Mouse (Mus musculus) spleen, postnatal 36 days (tissue): ENCODE results near the gene Tm4sf19.
A peak's percentile ranks its signal among the peaks of the same experiment; 100 is the strongest.
"Not testable (repeated sequence)": the region's sequence is repeated elsewhere in the genome, so short reads cannot be mapped to it uniquely, and the experiment has no call there.

Experiments used
- DNase-seq, 2 experiments: peaks; one replicate each; pipeline ENCODE4 v3.0.0; 2022; ENCODE audit warnings: low spot score in 2 of 2, mixed read lengths in 1 of 2

Tm4sf19 gene

DNA sequence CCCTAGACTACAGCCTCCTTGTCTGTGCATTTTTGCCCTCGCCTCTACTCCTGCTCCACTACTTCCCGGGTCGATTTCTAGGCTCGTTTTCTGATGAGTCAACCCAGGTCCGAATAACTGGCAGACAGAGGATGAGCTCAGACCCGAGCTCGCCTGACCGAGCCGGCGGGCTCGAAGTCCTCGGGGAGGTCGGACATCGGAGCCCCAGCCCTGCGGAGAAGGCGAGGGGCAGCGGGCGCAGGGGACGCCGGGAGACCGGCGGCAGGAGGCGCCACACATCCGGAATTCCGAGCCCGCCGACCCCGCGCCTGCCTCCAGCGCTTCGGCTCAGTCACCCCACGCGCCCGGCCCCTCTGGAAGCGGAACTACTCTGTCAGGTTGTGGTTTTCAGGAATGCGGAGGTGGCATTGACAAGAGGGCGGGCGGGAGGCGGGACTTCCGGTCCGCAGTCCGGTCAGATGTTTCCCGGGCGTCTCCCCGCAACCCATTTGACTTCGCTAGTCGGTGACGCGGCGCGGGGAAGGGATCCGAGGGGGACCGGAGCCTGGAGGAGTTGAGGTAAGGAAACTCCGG is 30.3 kb downstream of the Tm4sf19 start, which contains the start of gene Pcyt1a:
Gene Pcyt1a, plus strand, starts transcription at position 448 of the 573 bp plus-strand sequence.
- peak; percentile 74 to 82 for DNase-seq

DNA sequence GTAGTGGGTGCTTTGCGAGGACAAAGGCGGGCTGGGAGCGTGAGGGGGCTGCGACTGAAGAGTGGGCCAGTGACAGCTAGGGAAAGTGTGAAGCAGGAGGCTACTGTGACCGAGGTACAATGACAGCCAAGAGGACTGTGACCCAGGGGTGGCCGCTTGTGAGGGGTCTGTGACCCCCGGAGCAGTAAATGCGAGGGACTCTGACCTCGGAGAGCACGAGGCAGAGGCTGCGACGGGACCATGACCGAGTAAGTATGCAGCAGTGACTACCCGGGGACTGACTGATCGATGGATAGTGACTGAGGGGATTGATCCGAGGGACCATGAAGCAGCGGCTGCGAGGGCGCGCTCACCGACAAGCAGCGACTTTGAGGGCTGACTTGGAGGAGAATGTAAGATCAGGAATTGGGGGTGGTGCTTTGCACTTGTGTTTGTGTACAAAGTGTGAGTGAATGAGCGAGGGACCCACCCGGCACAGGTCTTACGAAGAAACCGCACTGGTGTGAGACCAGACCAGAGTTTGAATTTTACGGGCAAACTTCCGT is 30.8 kb downstream of the Tm4sf19 start:
- DNase-seq, result peak in 1 of 2 experiments; percentile 33

DNA sequence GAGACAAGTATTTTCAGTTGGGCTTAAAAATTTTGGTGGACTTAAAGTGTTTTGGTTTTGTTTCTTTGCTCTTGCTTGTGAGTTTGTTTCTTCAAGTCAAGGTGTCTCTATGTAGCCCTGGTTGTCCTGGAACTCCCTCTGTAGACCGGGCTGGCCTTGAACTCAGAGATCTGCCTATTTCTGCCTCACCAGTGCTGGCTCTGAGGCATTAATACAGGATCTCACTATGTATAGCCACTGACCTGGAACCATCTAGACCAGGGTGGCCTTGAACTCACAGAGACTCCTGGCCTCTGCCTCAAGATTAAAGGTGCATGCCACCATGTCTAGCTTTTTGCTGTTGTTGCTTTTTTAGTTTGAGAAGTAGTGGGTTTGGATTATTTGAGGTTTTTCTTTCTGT is 31.6 kb downstream of the Tm4sf19 start:
- no peak for DNase-seq

DNA sequence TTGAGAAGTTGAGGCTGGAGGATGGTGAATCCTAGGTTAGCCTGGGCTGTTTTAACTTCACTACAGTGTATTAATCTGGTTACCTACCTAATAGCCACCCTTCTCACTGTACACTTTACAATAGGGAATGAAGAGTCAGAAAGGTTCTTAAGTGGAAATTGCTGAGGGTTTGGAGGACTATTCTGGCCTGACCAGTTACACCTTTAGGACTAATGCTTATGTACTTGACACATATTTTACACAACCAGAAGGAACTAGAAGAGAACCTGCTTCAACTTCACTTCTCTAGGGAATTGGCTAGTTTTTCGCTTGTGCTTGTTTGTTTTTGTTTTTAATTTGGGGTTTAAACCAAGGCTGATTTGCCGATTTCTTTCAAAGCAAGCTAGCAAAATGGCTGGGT is 32.8 kb downstream of the Tm4sf19 start:
- DNase-seq, result no peak

DNA sequence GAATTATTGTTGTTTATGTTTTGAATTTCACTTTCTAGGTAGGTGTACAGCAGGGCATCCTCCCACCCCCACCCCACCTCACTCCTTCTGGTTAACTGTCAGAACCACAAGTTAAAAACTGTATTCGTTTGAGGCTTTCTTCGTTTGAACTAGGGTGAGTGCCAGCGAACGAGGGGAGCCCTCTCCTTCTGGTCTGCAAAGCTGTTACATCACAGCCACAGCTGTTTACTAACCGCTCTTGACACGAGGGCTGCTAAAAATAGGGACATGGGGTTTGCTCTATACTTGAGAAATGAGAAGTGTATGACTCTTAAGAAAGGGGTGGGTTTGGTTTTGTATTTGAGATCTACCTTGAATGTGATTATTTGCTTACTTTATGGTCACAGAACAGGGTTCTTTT is 33.8 kb downstream of the Tm4sf19 start:
- DNase-seq, result peak; percentile 68 to 71

DNA sequence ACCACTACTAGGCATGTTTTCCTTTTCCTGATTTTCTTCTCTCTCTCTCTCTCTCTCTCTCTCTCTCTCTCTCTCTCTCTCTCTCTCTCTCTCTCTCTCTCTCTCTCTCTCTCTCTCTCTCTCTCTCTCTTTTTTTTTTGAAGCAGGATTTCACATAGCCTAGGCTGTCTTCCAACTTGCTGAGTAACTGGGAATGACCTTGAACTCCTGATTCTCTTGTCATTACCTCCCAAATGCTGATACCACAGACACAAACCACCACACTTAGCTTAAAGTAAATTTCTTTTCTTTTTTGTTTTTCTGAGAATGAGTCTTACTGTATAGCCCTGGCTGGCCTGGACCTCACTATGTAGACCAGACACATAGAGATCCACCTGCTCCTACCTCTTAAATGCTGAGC is 34.4 kb downstream of the Tm4sf19 start:
- DNase-seq, result no peak

DNA sequence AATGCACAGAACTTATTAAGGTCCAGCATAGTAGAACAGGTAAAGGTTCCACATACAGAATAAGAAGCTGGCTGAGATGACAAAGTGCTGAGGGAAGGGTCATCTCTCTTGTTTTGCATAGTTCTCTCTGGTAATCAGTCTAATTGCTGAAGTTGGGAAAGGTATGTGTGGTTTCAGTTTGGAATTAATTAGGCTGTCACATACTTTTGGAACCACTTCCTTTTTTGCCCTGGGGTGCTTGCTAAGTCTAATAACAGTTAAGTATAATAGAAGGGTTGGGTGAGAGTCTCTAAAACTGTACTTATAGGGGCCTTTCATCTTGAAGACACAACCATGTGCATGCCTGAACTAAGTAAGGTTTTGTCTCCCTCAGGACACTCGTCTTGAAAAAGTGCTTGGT is 36.4 kb downstream of the Tm4sf19 start:
- no peak for DNase-seq

DNA sequence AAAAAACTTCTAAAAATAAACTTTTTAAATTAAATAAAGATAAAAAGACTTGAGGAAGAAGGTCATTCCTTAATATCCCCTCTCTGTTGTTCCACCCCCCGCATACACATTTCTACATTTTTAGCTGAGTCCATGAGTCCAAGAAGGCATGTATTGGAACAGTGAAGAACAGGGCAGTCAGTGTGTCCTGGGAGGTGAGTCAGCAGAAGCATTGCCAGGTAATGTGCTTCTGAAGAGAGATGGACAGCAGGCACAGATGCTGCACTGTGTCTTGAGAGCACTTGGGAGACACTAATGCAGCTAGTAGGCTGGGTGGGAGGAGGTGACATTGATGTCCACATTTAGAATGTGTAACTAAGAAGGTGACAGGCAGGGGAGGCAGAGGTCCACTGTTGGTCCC is 37.0 kb downstream of the Tm4sf19 start:
- DNase-seq, result no peak

DNA sequence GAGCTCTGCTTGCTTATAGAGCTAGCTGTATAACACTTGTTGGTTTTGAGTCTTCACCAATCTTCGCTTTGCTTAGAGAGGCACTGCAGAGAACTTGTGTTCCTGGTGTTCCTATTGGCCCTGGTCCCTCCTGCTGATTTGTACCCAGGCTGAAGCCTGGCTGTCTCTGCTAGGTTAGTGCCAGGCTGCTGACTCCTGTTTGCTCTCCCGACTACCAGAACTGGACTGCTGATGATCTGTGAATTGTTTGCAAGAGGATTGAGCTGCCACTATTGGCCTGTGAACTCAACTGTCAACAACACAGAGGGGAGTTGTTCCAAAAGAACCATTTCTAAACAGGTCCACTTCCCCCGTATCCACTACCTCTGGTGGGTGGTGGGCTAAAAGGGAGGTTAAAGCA is 41.1 kb downstream of the Tm4sf19 start:
- no peak for DNase-seq

DNA sequence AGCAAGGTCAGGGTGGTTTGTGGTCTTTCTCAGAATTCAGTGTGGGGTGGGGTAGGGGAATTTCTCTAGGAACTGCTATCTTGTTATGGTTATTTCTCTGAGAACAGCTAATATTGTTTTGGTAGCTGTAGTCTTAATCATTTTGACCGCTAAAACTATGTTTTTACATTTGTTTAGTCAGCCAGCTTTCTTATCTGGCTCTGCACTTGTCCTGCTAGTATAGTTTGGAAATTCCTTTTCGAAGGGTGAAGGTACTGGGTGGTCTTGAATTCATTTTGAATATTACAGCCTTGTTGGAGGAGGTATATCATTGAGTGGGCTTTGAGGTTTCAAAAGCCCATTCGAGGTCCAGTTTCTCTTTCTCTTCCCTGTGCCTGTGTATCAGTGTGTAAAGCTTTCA is 44.3 kb downstream of the Tm4sf19 start:
- DNase-seq, result not testable (repeated sequence)

DNA sequence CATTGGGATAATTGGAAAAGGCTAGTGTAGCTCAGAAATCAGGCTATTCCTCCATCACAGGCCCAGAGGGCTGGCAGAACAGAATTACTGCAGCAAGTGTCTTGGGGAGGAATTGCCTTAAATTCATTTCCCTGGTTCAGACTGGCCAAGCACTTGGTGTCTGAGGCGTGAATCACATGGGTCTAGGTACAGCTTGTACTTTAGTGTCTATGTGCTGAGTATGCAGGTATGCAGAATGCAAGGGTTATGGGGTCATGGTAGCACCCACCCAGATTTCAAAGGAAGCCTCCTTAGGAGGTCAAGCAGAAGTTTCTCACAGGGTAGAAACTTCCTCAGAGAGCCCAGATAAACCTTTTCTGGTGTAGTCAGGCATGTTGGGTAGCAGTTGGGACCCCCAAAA is 45.3 kb downstream of the Tm4sf19 start:
- no peak for DNase-seq

DNA sequence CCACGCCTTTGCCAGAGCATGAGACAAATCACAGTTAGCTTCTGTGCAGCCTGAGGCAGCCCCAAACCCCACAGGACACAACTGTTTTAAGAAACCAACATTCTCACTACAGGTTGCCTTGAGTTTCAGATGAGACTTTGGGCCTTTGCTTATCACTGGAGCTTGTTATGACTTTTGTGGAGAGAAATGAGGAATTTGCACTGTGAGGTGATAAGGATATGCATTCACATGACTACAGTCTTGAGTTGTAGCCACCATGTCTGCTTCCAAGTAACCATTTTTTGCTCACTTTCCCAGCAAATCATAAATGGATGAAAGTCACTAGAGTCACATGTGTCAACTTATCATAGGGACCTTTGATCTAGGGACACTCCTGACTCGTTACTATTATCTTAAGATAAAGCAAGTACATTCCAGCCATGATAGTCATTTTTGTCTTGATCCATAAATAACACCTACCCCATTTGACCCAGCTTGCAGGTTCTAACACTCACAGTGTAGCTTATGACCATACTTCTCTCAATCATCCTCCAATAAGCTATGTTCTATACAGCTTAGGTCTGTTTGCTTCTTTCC is 46.3 kb downstream of the Tm4sf19 start:
- DNase-seq, result no peak

DNA sequence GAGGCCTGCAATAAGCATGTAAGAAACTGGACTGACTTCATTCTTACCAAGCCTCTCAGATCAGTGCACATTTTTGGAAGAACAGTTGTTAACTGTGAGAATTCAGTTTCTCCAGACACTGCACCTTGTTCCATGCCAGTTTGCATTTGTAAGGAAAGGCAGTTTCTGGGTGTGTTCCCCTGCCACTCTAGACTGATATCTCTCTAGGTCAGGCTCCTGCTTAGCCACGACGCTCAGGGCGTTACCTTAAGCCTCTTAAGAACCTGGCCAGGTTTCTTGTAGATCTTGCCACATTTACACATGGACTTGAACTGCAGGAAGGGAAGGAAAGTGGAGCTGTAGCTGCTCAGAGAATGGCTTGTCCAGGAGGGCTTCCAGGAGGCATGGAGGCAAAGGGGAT is 49.4 kb downstream of the Tm4sf19 start:
- peak; percentile 7 to 47 for DNase-seq

DNA sequence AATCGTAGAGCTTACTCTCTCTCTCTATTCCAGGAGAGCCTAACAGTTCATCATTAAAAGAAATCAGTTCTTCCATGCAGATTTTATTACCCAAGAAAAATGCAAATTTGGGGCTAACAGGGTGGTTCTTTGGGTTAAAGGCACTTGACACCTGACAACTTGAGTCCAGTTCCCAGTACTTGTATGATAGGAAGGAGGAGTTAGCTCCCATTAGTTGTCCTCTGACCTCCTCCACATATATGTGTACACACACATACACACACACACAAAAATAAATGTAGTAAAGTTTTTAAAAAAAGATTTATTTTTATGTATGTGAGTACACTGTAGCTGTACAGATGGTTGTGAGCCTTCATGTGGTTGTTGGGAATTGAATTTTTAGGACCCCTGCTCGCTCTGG is 49.8 kb downstream of the Tm4sf19 start:
- DNase-seq, result no peak

DNA sequence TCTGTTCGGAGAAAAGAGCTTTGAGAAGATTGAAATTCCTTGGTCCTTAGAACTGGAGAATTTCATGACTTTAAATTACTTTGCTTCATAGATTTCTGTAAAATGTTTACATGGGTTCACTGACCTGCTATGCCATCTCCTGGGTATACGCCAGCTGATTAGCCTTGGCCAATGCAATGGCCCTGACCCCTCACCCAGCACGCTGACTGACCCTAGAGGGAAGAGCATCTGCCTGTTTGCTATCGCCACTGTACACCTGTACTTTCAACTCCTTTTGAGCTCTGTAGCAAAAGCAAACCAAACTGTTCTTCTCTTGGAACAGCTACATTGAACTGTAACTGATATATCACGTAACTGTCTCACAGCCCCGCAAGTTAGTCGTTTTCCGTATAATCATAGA is 52.8 kb downstream of the Tm4sf19 start:
- DNase-seq, result no peak

DNA sequence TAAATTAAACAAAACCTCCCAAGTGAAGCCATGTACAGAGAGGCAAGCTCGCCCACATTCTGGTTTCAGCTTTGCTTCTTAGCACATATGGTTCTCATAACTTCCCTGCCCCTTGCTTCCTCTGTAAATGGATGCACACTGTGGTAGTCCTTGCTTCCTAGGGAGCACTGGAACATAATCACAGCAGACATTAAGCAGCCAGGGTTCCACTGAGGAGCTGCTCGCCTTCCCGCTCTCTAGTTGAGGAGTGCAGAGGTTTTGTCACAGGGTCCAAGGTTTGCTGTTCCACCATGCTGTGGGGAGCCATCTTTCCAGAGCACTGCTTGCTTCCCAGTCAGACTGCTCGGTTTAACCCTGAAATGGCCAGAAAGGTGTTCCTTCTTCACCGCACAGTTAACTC is 54.3 kb downstream of the Tm4sf19 start:
- no peak for DNase-seq

DNA sequence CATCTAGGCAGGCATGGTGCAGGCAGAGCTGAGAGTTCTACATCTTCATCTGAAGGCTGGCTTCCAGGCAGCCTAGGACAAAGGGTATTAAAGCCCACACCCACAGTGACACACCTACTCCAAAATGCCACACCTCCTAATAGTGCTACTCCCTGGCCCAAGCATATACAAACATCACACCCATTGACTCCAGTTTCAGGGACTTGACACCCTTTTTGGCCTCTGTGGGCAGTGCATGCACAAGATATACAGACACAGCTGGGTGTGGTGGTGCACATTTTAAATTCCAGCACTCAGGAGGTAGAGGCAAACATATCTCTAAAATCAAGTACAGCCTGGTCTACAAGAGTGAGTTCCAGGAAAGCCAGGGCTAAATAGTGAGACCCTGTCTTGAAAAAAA is 55.8 kb downstream of the Tm4sf19 start:
- DNase-seq, result no peak

DNA sequence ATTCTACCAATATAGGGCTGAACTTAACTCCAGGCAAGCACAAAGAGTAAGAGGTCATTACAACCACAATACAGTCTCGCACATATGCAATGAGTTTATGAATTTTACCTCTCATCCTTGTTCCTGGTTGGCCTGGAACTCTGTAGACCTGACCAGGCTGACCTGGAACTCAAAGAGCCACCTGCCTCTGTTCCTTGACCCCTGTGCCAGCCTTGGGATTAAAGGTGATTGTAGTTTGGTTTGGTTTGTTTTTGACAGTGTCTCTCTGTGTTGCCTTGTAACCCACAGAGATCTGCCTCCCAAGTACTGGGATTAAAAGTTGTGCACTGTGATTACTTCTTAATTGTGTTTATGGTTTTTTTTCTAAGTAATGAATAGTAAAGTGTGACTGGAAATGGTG is 56.5 kb downstream of the Tm4sf19 start:
- no peak for DNase-seq
